Mouse (Mus musculus): Measurements from ENCODE around the gene Vmn1r148. TPM values are rescaled to one million over a fixed set of nuclear protein-coding genes. Genes with fewer than 3 reads are reported as not detected.

The Vmn1r148 gene
- not detected in 2 replicates for polyA plus RNA-seq (2012; rRNA removed)

DNA sequence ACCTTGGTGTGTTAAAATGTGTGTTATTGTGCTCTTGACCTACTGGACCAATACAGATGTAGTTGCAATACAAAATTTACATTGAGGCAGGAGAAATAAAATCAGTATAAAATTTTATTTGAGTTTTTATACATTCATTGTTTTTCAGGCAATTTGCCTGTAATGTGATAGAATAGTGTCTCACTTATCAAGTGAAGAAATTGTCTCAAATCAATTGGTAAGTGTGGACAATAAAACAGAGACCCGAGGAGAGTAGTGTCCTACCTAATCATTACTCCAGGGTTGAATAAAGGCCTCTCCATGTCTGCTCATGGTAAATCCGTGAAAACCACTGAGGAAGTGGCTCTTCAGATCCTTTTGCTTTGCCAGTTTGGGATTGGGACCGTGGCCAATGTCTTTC is at the start of gene Vmn1r148:
Gene Vmn1r148, plus strand, starts transcription at position 301 of the 400 bp plus-strand sequence.

DNA sequence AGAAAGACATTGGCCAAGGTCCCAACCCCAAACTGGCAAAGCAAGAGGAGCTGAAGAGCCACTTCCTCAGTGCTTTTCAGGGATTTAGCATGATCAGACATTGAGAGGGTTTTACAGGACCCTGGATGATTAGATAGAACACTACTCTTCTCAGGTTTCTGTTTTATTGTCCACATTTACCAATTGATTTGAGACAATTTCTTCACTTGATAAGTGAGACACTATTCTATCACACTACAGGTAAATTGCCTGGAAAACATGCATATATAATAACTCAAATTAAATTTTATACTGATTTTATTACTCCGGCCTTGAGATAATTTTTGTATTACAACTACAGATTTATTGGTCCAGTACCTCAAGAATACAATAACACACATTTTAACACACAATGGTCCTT is 42.4 kb upstream of the Vmn1r148 start, which contains the start of gene Gm8660:
Gene Gm8660, minus strand, starts transcription at position 101 of the 400 bp plus-strand sequence.

DNA sequence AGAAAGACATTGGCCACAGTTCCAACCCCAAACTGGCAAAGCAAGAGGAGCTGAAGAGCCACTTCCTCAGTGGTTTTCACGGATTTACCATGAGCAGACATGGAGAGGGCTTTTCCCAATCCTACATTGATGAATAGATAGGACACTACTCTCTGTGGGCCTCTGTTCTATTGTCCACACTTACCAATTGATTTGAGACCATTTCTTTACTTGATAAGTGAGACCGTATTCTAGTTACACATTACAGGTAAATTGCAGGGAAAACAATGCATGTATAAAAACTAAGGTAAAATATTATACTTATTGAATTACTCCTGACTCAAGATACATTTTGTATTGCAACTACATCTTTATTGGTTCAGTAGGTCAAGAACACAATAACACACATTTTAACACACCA is 24.7 kb downstream of the Vmn1r148 start, which contains the start of gene Vmn1r149:
Gene Vmn1r149, minus strand, starts transcription at position 101 of the 400 bp plus-strand sequence.

GRCm38 (mm10) chr7:22463975-22464374 is 50.6 kb downstream of the Vmn1r148 start, which contains the start of gene Gm10665:
Gm10665 (minus strand) TSS chr7:22464075.

Other genes starting within 250 kb of the Vmn1r148 start
- gene Vmn1r142, start 249.5 kb upstream of the Vmn1r148 start, polyA plus RNA-seq (2012; rRNA removed) = not detected in 2 replicates
- gene Vmn1r143, start 224.2 kb upstream of the Vmn1r148 start, polyA plus RNA-seq (2012; rRNA removed) = not detected in 2 replicates
- not detected in 2 replicates for gene Gm8653, start 212.3 kb upstream of the Vmn1r148 start, polyA plus RNA-seq (2012; rRNA removed)
- not detected in 2 replicates for gene Gm8453, start 184.1 kb upstream of the Vmn1r148 start, polyA plus RNA-seq (2012; rRNA removed)
- gene Gm4187, start 83.9 kb upstream of the Vmn1r148 start, polyA plus RNA-seq (2012; rRNA removed) = not detected in 2 replicates
- gene Gm8660, start 42.5 kb upstream of the Vmn1r148 start, polyA plus RNA-seq (2012; rRNA removed) = not detected in 2 replicates
- not detected in 2 replicates for gene Vmn1r149, start 24.6 kb downstream of the Vmn1r148 start, polyA plus RNA-seq (2012; rRNA removed)
- gene Gm10665, start 50.5 kb downstream of the Vmn1r148 start, polyA plus RNA-seq (2012; rRNA removed) = not detected in 2 replicates
- not detected in 2 replicates for gene Vmn1r151, start 86.1 kb downstream of the Vmn1r148 start, polyA plus RNA-seq (2012; rRNA removed)
- not detected in 2 replicates for gene Vmn1r152, start 109.4 kb downstream of the Vmn1r148 start, polyA plus RNA-seq (2012; rRNA removed)
- gene Gm8677, start 121.3 kb downstream of the Vmn1r148 start, polyA plus RNA-seq (2012; rRNA removed) = not detected in 2 replicates
- not detected in 2 replicates for gene Gm4201, start 151.8 kb downstream of the Vmn1r148 start, polyA plus RNA-seq (2012; rRNA removed)
- not detected in 2 replicates for gene Gm4565, start 174.5 kb downstream of the Vmn1r148 start, polyA plus RNA-seq (2012; rRNA removed)
- not detected in 2 replicates for gene Vmn1r155, start 244.4 kb downstream of the Vmn1r148 start, polyA plus RNA-seq (2012; rRNA removed)

Data from ovary, adult 2 months (tissue).